Mouse (Mus musculus): ENCODE results near the gene Ermard.
"Not testable (repeated sequence)": the region's sequence is repeated elsewhere in the genome, so short reads cannot be mapped to it uniquely, and the experiment has no call there.

Ermard gene

DNA sequence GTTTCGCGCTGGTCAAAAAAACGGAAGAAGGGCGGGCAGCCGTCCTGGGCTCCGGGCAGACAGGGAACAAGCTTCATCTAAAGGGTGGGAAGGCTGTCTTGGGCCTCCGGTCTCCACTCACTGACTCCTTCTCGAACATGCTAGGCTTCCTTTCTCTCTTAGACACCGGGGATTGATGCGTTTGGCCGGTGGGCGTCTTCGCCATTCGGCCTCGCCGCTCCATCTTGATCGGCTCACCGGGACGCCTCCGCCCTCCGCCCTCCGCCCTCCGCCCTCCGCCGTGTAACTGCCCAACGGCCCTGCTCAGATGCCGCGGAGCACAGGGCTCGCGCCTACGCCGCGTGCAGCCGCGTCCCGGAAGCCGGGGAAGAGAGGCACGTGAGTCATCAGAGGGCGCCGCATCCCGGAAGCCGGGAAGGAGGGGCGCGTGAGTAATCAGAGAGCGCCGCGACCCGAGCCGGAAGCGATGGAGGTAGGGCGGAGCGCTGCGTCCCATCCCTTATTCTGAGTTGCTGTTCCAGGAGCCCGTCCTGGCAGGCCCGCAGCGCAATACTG lies at the start of gene Ermard, which contains the start of the genes Tcte3 and Gm3448:
Gene Ermard (plus strand): TSS at position 34 of the 555 bp plus-strand sequence.
Gene Tcte3 (minus strand): TSS at position 314 of the 555 bp plus-strand sequence.
Gene Gm3448 (minus strand): TSS at position 363 of the 555 bp plus-strand sequence.
- DNase-seq (ENCODE audit: low spot score in 2 of 2), result peak; percentile 29 to 33

GRCm38 (mm10) chr17:14992522-14993138 lies 48.4 kb upstream of the Ermard start:
- DNase-seq (ENCODE audit: low spot score in 2 of 2), result not testable (repeated sequence)

DNA sequence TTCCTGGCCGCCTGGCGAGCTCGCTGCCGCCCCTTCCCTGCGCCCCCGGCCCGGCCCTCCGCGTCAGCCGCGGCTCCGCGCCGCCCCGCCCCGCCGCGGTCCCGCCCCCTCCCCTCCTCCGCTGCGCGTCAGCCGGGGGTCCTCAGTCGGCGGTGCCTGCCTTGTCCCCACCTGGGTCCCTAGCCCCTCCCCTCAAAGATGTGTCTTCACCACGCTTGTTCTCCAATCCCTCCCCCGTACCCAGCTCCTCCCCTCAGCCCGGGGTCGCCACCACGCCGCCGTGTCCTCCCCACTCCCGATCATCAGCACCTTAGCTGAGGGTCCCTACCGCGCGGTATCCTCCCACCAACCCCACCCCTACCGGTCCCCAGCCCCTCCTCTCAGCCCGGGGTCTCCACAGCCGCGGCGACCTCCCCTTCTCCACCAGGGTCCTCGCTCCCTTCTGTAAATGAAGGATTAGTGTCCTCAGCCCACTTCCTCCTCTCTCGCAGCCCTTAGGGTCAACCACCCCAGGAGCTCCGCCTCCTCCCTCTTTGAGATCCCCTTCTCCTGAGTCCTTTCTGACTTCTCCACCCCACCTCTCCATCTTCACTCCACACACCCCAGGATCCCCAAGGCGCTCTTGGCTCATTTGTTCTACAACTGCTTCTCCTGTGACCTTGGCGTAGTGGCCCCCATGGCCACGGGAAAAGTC lies 47.7 kb upstream of the Ermard start:
- DNase-seq (ENCODE audit: low spot score in 2 of 2), result not testable (repeated sequence)

DNA sequence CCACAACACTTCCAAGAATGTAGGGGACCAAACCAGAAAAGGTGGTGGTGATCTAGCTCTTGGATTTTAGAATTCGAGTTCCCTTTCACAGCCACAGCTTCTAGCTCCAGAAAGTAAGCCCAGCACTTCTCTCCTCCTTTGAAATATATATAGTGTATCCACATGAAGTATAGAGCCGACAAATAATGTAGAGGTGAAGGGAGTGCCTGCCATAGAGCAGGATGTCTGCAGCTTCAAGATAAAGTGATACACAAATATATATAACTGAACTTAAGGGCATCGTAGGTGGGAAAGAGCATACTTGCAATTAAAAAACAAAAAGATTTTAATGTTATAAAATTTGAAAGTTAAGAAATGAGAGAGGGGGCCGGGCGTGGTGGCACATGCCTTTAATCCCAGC lies 46.9 kb upstream of the Ermard start:
- DNase-seq (ENCODE audit: low spot score in 2 of 2), result not testable (repeated sequence)

- not testable (repeated sequence) for DNase-seq (ENCODE audit: low spot score in 2 of 2)
Measured at GRCm38 (mm10) chr17:15000047-15000446, 41.0 kb upstream of the Ermard start.

DNA sequence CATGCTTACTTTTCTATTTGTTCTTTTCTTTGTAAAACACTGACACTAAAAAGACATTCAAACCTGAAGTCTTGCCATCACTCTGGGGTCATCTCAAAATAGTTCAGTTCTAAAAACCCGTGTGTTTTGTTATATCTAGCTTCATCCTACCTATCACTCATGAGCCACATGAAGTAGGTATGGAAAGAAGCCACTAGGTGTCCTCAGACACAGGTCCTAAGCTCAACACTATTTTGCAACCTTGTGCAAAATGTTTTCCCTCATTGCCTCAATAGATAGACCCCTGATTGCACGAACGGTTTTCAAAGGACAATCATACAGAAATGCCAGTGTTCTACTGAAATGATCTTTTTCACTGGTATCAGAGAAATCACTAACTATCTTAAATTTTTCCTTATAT lies 31.9 kb upstream of the Ermard start:
- DNase-seq (ENCODE audit: low spot score in 2 of 2), result not testable (repeated sequence)

DNA sequence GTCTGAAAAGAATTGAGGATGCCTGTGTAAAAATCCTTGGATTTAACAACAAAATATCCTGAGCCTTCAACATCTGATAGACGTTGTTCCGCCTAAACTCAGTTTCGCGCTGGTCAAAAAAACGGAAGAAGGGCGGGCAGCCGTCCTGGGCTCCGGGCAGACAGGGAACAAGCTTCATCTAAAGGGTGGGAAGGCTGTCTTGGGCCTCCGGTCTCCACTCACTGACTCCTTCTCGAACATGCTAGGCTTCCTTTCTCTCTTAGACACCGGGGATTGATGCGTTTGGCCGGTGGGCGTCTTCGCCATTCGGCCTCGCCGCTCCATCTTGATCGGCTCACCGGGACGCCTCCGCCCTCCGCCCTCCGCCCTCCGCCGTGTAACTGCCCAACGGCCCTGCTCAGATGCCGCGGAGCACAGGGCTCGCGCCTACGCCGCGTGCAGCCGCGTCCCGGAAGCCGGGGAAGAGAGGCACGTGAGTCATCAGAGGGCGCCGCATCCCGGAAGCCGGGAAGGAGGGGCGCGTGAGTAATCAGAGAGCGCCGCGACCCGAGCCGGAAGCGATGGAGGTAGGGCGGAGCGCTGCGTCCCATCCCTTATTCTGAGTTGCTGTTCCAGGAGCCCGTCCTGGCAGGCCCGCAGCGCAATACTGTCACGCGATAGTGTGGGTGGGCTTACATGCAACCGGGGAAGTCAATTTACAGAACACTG lies 31.1 kb upstream of the Ermard start, which contains the start of gene Gm3435:
Gene Gm3435 (plus strand): TSS at position 471 of the 708 bp plus-strand sequence.
- DNase-seq (ENCODE audit: low spot score in 2 of 2), result not testable (repeated sequence)

DNA sequence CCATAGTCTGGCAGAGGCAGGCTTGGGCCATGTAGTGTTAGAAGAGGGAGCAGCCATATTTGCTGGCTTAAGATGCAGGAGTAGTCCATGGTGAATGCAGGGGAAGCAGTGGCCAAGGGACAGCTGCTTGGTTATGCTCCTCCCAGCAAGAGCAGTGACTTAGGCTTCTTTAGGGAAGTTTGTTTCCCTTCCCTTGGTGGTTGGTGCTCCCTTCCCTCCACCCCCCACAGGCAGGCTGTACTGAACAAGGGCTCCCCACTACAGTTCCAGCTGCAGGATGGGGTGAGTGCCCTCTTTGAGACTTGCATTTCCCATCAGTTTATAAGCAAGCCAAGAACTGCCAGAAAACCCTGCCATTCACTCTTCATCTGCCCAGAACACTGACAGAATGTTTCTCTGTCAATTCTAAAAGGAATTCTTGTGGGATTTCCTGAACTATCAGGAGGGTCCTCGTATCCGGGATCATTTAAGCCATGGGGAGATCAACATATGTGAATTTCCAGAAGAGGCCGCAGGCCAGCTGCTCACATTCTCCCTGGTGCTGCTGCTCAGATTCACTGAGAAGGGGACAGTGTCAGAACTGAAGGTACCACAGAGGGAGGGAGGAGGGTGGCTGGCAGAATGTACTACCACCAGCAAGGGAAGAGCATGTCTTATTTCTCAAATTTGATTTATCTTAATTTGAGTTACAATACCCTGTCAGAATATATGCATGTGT lies 19.3 kb upstream of the Ermard start:
- DNase-seq (ENCODE audit: low spot score in 2 of 2), result not testable (repeated sequence)

GRCm38 (mm10) chr17:15023878-15024492 lies 17.0 kb upstream of the Ermard start:
- not testable (repeated sequence) for DNase-seq (ENCODE audit: low spot score in 2 of 2)

DNA sequence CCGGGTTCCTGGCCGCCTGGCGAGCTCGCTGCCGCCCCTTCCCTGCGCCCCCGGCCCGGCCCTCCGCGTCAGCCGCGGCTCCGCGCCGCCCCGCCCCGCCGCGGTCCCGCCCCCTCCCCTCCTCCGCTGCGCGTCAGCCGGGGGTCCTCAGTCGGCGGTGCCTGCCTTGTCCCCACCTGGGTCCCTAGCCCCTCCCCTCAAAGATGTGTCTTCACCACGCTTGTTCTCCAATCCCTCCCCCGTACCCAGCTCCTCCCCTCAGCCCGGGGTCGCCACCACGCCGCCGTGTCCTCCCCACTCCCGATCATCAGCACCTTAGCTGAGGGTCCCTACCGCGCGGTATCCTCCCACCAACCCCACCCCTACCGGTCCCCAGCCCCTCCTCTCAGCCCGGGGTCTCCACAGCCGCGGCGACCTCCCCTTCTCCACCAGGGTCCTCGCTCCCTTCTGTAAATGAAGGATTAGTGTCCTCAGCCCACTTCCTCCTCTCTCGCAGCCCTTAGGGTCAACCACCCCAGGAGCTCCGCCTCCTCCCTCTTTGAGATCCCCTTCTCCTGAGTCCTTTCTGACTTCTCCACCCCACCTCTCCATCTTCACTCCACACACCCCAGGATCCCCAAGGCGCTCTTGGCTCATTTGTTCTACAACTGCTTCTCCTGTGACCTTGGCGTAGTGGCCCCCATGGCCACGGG lies 16.4 kb upstream of the Ermard start:
- not testable (repeated sequence) for DNase-seq (ENCODE audit: low spot score in 2 of 2)

DNA sequence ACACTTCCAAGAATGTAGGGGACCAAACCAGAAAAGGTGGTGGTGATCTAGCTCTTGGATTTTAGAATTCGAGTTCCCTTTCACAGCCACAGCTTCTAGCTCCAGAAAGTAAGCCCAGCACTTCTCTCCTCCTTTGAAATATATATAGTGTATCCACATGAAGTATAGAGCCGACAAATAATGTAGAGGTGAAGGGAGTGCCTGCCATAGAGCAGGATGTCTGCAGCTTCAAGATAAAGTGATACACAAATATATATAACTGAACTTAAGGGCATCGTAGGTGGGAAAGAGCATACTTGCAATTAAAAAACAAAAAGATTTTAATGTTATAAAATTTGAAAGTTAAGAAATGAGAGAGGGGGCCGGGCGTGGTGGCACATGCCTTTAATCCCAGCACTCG lies 15.5 kb upstream of the Ermard start:
- not testable (repeated sequence) for DNase-seq (ENCODE audit: low spot score in 2 of 2)

- DNase-seq (ENCODE audit: low spot score in 2 of 2), result not testable (repeated sequence)
Measured at GRCm38 (mm10) chr17:15031414-15031813, 9.6 kb upstream of the Ermard start.

GRCm38 (mm10) chr17:15040455-15040854 lies 553 bp upstream of the Ermard start:
- not testable (repeated sequence) for DNase-seq (ENCODE audit: low spot score in 2 of 2)

- not testable (repeated sequence) for DNase-seq (ENCODE audit: low spot score in 2 of 2)
Measured at GRCm38 (mm10) chr17:15050338-15050737, 9.3 kb downstream of the Ermard start.

GRCm38 (mm10) chr17:15052766-15053165 lies 11.8 kb downstream of the Ermard start:
- DNase-seq (ENCODE audit: low spot score in 2 of 2), result not testable (repeated sequence)

DNA sequence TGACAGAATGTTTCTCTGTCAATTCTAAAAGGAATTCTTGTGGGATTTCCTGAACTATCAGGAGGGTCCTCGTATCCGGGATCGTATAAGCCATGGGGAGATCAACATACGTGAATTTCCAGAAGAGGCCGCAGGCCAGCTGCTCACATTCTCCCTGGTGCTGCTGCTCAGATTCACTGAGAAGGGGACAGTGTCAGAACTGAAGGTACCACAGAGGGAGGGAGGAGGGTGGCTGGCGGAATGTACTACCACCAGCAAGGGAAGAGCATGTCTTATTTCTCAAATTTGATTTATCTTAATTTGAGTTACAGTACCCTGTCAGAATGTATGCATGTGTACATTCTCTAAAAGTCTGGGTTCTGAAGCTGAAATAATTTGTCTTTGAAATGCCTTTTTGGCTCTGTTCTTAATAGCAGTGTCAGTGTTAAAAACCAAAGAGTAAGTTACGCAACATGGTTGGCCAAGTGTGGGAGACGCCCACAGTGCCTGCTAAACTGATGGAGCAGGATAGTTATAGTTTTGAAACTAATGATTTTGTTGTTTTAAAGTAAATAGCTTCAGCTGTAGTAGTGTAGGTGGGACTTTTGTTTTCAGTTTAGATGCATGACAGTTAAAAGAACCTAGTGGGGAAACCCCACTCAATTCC lies 12.3 kb downstream of the Ermard start:
- not testable (repeated sequence) for DNase-seq (ENCODE audit: low spot score in 2 of 2)

- not testable (repeated sequence) for DNase-seq (ENCODE audit: low spot score in 2 of 2)
Measured at GRCm38 (mm10) chr17:15053829-15054200, 12.8 kb downstream of the Ermard start.

DNA sequence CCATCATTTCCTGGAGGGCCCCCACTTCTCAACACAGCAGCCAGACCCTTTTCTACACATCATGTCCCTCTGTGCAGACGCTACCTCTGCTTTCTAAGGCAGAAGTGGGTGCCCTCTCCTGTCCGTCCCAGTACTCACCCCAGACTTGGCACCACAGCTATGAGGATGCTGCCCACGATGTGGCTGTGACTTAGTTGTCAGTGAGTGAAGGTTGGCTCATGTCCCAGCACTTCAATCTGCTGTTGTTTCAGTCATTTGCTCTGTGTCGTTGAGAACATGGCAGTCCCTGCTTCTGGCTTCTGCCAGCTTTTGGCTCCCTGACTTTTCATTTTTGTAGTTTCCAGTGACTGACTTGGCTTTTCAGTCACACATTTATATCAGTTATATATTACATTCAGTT lies 14.9 kb downstream of the Ermard start:
- no peak for DNase-seq (ENCODE audit: low spot score in 2 of 2)

GRCm38 (mm10) chr17:15058161-15058591 lies 17.2 kb downstream of the Ermard start:
- DNase-seq (ENCODE audit: low spot score in 2 of 2), result no peak

DNA sequence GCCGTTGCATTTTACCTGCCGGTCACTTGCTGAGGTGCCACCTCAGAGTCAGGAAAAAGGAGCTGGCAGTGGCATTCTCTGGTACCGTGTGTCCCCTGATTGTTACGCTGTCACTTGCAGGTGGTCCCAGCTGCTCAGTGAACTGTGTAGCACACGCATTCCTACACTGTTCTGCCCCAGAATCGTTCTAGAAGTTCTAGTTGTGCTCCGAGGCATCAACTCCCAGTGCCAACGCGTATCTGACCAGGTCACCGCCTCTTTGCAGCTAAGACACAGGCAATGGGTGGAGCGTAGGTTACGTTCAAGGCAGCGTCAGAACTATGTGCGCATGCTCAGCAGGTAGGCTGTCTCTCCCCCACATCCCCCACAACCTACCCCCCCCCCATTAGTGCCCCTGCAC lies 18.6 kb downstream of the Ermard start:
- DNase-seq (ENCODE audit: low spot score in 2 of 2), result no peak

Measured in natural killer cell, adult 2 months (primary cell).